Mouse (Mus musculus) kidney, postnatal 0 days (tissue): Measurements from ENCODE around the gene Ttll6. TPM values are rescaled to one million over a fixed set of nuclear protein-coding genes. Genes with fewer than 3 reads are reported as not detected.

Experiments used
- ATAC-seq: fragments of 200-750 bp; cut with Nextera tagmentation; replicated peaks from 2 replicates; pipeline ENCODE4 v1.8.0; 2017; ENCODE audit warnings: low read depth, moderate number of reproducible peaks, moderate TSS enrichment, moderate library complexity; ENCODE audit not compliant: low FRiP score
- DNase-seq: peaks from one replicate; pipeline ENCODE4 v3.0.0-alpha.2; 2016; ENCODE audit warnings: low spot score
- H3K27ac ChIP-seq: fragments of 300-500 bp; sonication (generic); 2 replicates; pipeline ENCODE4 v1.5.1; 2014; ENCODE audit warnings: mild to moderate bottlenecking
- H3K27me3 ChIP-seq: fragments of 300-500 bp; sonication (generic); 2 replicates; pipeline ENCODE4 v1.6.1; 2014; ENCODE audit warnings: low read length, mixed read lengths; ENCODE audit not compliant: insufficient read depth
- H3K36me3 ChIP-seq: fragments of 300-500 bp; sonication (generic); 2 replicates; pipeline ENCODE4 v1.6.1; 2014; ENCODE audit warnings: low read length, mixed read lengths; ENCODE audit not compliant: insufficient read depth
- H3K4me1 ChIP-seq: fragments of 300-500 bp; sonication (generic); replicated peaks from 2 replicates; pipeline ENCODE4 v1.6.1; 2014; ENCODE audit warnings: antibody characterized with exemption, low read length, mixed read lengths; ENCODE audit not compliant: insufficient read depth
- H3K4me2 ChIP-seq: fragments of 300-500 bp; sonication (generic); 2 replicates; pipeline ENCODE4 v1.6.1; 2014; ENCODE audit warnings: mild to moderate bottlenecking, low read length, moderate library complexity, mixed read lengths
- H3K4me3 ChIP-seq: fragments of 300-500 bp; sonication (generic); replicated peaks from 2 replicates; pipeline ENCODE4 v1.5.1; 2014; ENCODE audit warnings: low read depth, low read length
- H3K9ac ChIP-seq: fragments of 300-500 bp; sonication (generic); 2 replicates; pipeline ENCODE4 v1.6.1; 2014; ENCODE audit warnings: low read depth, low read length
- H3K9me3 ChIP-seq: fragments of 300-500 bp; sonication (generic); replicated peaks from 2 replicates; pipeline ENCODE4 v1.6.1; 2016; ENCODE audit warnings: low read length, inconsistent platforms, mixed read lengths
- CTCF ChIP-seq: IDR thresholded peaks from 2 replicates; pipeline ENCODE4 v1.5.1; 2016; ENCODE audit warnings: antibody characterized with exemption, low read depth, mild to moderate bottlenecking, moderate library complexity
- WGBS: fragments of 180-500 bp; shearing (Covaris S2); extraction: QIAGEN DNeasy Blood & Tissue Kit; methylation state at CpG from one replicate; pipeline ENCODE4 v1.1.7; 2014; 5-methylcytosine and 5-hydroxymethylcytosine counted together
- polyA plus RNA-seq: library from polyadenylated mRNA; unstranded; fragments of >200 nt; fragmentation: Nextera tagmentation; extraction: Ambion mirVana; gene quantifications from 2 replicates; pipeline ENCODE4 v1.2.1, GENCODE M21; 2015

Ttll6 gene
- polyA plus RNA-seq, 1 experiment from 2014 or later, result 0.04 TPM

DNA sequence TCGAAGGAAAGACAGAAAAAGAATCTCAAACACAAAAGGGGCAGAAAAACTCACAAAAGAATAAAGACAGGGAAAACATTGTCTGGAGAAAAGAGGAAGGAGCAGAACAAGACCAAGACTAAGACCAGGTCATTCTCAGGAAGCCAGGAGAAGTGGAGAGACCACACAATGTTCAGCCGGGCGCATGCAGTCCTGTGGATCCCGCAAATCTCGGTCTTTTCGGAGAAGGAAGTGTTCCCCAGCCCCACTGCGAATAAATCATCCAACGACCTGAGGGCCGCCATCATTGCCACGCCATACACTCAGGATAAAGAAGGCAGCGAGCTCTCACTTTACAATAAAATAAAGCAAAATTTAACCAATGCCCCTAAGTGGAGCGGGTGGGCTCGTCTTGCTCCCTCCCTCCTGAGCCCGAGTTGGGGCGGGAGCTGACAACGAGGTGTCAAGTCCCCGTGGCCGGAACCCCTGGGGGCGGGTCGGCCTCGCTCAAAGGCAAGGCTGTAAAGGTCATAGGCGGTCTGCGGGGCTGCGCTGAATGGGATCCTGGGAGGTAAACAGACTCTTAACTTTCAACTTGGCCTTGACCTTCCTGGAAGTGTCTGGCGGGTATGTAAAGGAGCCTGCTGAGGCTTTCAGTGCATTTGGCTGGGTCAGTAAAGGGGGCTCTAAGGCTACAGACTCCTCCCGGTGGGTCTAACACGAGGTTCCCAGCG lies 56.4 kb downstream of the Ttll6 start:
- no peak for DNase-seq
- WGBS, result 2% methylated on average over 28 of the region's 28 CpGs
- no peak for TF ChIP-seq CTCF
- Histone ChIP-seq H3K9me3 (no peaks in the 10 kb centered on the region), H3K9ac (no peak overlapping the region), H3K4me1 (no peaks in the 10 kb centered on the region; the same call in 1 of the 2 replicates), H3K4me2 (no peak overlapping the region), H3K27me3 (peaks cover 95% of the 10 kb centered on the region), H3K36me3 (no peaks in the 10 kb centered on the region), H3K27ac (no peak overlapping the region), H3K4me3 (no peak overlapping the region)
- ATAC-seq, result no peak

- H3K9ac ChIP-seq, result no peak overlapping the region
- H3K4me1 ChIP-seq, result no peaks in the 10 kb centered on the region; the same call in 1 of the 2 replicates
- WGBS, result 10% methylated on average over 5 of the region's 5 CpGs
- no peak overlapping the region for H3K4me2 ChIP-seq
- no peak overlapping the region for H3K27ac ChIP-seq
- TF ChIP-seq CTCF, result no peak
- H3K9me3 ChIP-seq, result no peaks in the 10 kb centered on the region
- no peak for DNase-seq
- peaks cover 95% of the 10 kb centered on the region for H3K27me3 ChIP-seq
- no peaks in the 10 kb centered on the region for H3K36me3 ChIP-seq
- H3K4me3 ChIP-seq, result no peak overlapping the region
- no peak for ATAC-seq
These were observed 57.5 kb downstream of the Ttll6 start for GRCm38 (mm10) chr11:96191132-96191531.

GRCm38 (mm10) chr11:96193521-96194400 lies 60.2 kb downstream of the Ttll6 start, which contains the start of gene Hoxb13:
Hoxb13 (plus strand) TSS chr11:96194316.
- ATAC-seq (no peak), DNase-seq (no peak)
- no peaks in the 10 kb centered on the region for H3K36me3 ChIP-seq

GRCm38 (mm10) chr11:96194401-96194710 lies 60.8 kb downstream of the Ttll6 start:
- Histone ChIP-seq H3K4me1 (no peaks in the 10 kb centered on the region; the same call in 1 of the 2 replicates), H3K4me3 (peak overlapping the region; percentile 17; the same call in 1 of the 2 replicates), H3K27me3 (peaks cover 96% of the 10 kb centered on the region), H3K27ac (no peak overlapping the region), H3K9ac (no peak overlapping the region), H3K36me3 (no peaks in the 10 kb centered on the region), H3K9me3 (no peaks in the 10 kb centered on the region), H3K4me2 (peak overlapping the region; percentile 37)
- WGBS, result 2% methylated on average over 10 of the region's 10 CpGs
- TF ChIP-seq CTCF, result no peak
- DNase-seq, result no peak
- ATAC-seq, result no peak

More at GRCm38 (mm10) chr11:96193521-96194400, 60.2 kb downstream of the Ttll6 start, which contains the start of gene Hoxb13:
- WGBS, result under 1% methylated on average over 35 of the region's 35 CpGs
- Histone ChIP-seq H3K4me3 (peak within 1 kb of the TSS; percentile 17; the same call in 1 of the 2 replicates), H3K4me1 (no peaks in the 10 kb centered on the region; the same call in 1 of the 2 replicates), H3K27ac (no peak within 1 kb of the TSS), H3K4me2 (peak within 1 kb of the TSS; percentile 37), H3K9ac (no peak within 1 kb of the TSS), H3K9me3 (no peaks in the 10 kb centered on the region), H3K27me3 (peaks cover 96% of the 10 kb centered on the region)
- TF ChIP-seq CTCF, result no peak

- WGBS, result 5% methylated on average over 11 of the region's 11 CpGs
- Histone ChIP-seq H3K9ac (no peak overlapping the region), H3K27me3 (peaks cover 97% of the 10 kb centered on the region), H3K4me3 (no peak overlapping the region), H3K27ac (no peak overlapping the region), H3K4me1 (no peaks in the 10 kb centered on the region; the same call in 1 of the 2 replicates), H3K4me2 (no peak overlapping the region), H3K36me3 (no peaks in the 10 kb centered on the region), H3K9me3 (no peaks in the 10 kb centered on the region)
- no peak for DNase-seq
- no peak for ATAC-seq
- TF ChIP-seq CTCF, result no peak
These were observed 61.5 kb downstream of the Ttll6 start for GRCm38 (mm10) chr11:96194961-96195640.

DNA sequence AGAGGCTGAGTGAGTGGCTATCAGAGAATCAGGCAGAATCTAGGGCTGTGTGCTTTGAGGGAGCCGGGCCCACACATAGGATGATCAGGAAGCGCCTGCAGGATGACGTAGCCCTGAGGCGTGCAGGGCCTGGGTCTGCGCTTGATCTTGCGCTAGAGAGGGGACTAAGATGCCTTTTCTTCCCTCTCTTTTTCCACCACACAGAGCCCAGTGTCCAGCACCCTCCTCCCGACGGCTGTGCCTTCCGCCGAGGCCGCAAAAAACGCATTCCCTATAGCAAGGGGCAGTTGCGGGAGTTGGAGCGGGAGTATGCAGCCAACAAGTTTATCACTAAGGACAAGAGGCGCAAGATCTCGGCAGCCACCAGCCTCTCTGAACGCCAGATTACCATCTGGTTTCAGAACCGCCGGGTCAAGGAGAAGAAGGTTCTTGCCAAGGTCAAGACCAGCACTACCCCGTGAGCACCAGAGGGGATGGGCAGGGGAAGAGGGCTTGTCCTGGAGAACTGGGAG lies 62.2 kb downstream of the Ttll6 start:
- Histone ChIP-seq H3K27ac (no peak overlapping the region), H3K4me2 (no peak overlapping the region), H3K9ac (no peak overlapping the region), H3K27me3 (peaks cover 97% of the 10 kb centered on the region), H3K4me3 (no peak overlapping the region), H3K9me3 (no peaks in the 10 kb centered on the region), H3K36me3 (no peaks in the 10 kb centered on the region), H3K4me1 (no peaks in the 10 kb centered on the region; the same call in 1 of the 2 replicates)
- no peak for TF ChIP-seq CTCF
- WGBS, result 1% methylated on average over 20 of the region's 20 CpGs
- DNase-seq (no peak), ATAC-seq (no peak)
